Mouse (Mus musculus): Measurements from ENCODE around the gene Ftl1.

Gene Ftl1

DNA sequence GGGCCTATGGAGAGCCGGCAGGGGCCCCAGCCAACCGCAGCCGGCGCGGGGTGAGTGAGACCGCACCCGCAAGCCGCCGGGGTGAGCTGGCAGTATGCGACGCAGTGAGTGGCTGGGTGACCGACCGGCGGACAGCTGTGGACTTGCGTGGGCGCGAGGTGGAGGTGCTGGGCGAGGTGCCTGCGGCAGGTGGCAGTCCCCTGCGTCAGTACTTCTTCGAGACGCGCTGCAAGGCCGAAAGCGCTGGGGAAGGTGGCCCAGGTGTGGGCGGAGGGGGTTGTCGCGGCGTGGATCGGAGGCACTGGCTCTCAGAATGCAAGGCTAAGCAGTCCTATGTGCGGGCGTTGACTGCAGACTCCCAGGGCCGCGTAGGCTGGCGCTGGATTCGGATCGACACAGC lies 44.0 kb downstream of the Ftl1 start:
- in situ Hi-C loops (cut with MboI; ENCODE audit: low sequenced_read_pairs), result no loop called here

- in situ Hi-C loops (cut with MboI; ENCODE audit: low sequenced_read_pairs), result no loop called here
Measured at GRCm38 (mm10) chr7:45414740-45415224, 44.9 kb downstream of the Ftl1 start.

- in situ Hi-C loops (cut with MboI; ENCODE audit: low sequenced_read_pairs), result no loop called here
Measured at GRCm38 (mm10) chr7:45413864-45414739, 45.6 kb downstream of the Ftl1 start.

DNA sequence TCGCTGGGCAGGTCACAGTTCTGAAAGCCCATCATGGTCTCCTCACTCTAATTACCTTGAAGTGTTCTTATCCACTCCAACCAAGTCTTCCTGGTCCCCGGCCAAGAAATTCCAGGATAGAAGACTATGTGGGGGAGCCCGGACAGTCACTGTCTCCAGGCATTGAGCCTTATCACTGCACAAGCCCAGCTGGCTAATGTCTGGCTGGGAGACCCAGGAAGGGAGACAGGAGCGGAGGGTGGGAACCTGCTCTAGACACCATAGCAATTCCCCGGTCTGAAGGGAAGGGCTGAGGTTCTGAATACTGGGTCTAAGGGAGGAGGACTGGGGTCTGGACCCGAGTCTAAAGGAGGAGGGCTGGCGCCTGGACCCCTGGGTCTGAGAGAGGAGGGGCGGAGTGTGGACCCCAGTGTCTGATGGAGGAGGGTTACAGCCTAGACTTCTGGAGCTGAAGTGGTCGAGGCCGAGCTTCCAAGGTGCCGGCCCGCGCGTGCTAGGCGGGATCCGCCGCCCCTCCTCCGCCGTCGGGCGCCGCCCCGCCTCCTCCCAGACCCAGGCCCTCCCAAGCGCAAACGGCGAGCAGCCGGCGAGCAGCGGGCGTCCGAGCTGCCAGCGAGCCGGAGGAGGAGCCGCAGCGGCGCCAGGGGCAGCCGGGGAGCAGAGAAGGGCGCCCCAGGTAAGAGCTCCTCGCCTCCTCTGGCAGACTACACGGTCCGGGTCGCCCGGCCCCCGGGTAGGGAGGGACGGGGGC lies 46.4 kb downstream of the Ftl1 start, which contains the start of gene Ntf5:
Ntf5 (plus strand) TSS at position 583 of the 751 bp plus-strand sequence.
- in situ Hi-C loops (cut with MboI; ENCODE audit: low sequenced_read_pairs), result no loop called here

DNA sequence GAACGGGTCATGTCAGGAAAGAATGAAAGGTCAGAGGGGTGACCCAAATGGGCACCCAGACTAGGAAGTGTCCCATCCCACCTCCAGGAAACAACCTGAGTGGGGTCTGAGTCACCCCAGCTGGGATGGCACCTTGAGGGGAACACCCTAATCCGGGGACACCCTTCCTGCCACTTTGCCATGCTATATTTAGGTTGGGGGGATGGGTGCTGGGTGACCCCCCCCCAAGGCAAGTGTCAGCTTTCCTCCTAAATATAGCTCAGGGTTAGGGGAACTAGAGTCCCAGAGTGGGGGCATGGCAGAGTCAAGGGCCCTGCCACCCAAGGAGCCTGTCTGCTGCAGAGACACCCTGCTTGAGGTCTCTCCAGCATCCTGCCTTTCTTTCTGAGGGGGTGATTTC lies 47.3 kb downstream of the Ftl1 start:
- in situ Hi-C loops (cut with MboI; ENCODE audit: low sequenced_read_pairs), result no loop called here

DNA sequence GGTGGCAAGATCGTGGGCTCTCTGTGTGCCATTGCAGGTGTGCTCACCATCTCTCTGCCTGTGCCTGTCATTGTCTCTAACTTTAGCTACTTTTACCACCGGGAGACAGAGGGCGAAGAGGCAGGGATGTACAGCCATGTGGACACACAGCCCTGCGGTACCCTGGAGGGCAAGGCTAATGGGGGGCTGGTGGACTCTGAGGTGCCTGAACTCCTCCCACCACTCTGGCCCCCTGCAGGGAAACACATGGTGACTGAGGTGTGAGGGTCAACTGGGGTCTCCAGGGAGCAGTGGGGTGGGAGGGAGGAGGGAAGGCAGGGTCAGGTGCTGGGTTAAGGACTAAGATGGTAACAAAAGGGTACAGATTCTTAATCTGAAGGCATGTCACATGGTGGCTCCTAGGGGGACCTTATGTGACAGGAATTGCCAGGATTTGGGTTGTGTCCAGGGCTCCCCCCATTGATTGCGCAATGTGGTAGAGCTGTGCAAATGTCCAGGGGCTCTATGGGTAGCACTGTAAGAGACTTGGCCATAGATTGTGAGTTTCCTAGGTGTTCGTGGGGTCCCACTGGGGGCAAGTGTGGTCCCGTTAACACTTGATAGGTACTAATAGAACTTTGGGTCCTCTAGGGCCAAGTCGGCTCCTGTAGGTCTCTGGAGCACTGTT lies 50.1 kb downstream of the Ftl1 start:
- in situ Hi-C loops (cut with MboI; ENCODE audit: low sequenced_read_pairs), result no loop called here

DNA sequence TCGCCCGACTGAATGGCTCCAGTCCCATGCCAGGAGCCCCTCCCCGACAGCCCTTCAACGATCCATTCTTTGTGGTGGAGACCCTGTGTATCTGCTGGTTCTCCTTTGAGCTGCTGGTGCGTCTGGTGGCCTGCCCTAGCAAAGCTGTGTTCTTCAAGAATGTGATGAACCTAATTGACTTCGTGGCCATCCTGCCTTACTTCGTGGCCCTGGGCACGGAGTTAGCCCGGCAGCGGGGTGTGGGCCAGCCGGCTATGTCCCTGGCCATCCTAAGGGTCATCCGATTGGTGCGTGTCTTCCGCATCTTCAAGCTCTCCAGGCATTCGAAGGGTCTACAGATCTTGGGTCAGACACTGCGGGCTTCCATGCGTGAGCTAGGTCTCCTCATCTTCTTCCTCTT lies 50.7 kb downstream of the Ftl1 start:
- in situ Hi-C loops (cut with MboI; ENCODE audit: low sequenced_read_pairs), result no loop called here

- in situ Hi-C loops (cut with MboI; ENCODE audit: low sequenced_read_pairs), result no loop called here
Measured at GRCm38 (mm10) chr7:45408351-45408750, 51.3 kb downstream of the Ftl1 start.

All from CH12F3 (cell line).